Mouse (Mus musculus): Measurements from ENCODE around the gene Smad1. TPM values are rescaled to one million over a fixed set of nuclear protein-coding genes. Genes with fewer than 3 reads are reported as not detected.
A peak's percentile ranks its signal among the peaks of the same experiment; 100 is the strongest.
"Not testable (repeated sequence)": the region's sequence is repeated elsewhere in the genome, so short reads cannot be mapped to it uniquely, and the experiment has no call there.

Gene Smad1
- polyA plus RNA-seq (2012; ENCODE audit: insufficient read depth, insufficient read length, low replicate concordance, missing spikeins), result not detected in 2 replicates

DNA sequence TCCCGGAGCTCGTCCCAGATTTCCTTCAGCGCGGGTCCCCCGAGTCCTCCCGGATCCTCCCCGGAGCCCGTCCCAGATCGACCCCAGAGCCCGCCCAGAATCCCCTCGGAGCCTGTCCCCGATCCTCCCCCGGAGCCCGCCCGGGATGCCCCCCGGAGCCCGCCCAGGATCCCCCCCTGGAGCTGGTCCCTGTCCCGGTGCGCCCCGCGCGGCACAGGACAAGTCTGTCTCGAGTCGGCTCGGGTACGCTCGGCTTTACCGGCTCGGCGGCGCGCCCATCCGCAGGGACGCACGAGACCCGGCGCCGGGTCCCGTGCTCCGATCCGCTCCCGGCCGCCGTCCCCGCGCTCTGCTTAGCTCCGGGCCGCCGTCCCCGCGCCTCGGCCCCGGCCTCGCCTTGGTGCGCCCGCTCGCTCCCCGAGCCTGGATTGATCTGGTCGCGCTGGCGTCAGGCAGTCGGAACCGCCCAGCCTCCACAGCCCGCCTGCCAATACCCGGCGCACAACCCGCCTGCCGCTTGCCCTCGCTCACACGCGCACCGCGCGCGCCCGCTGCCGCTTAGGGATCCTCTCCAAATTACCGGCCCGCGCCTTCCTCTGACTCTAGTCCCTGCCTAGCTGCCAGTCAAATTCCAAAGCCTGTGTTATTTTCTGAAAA lies at the start of gene Smad1:
Gene Smad1 (minus strand): TSS at position 525 of the 657 bp plus-strand sequence.
- Histone ChIP-seq H3K27ac (ENCODE audit: insufficient read depth, low read depth, low read length) (peak within 1 kb of the TSS; percentile 68), H3K4me1 (ENCODE audit: control insufficient read depth, insufficient read depth, low read length) (peaks cover 8% of the 10 kb centered on the region; the same call in 1 of the 2 replicates), H3K4me3 (ENCODE audit: insufficient read depth, low read depth, low read length) (peak within 1 kb of the TSS; percentile 83)
- 2% methylated on average over 80 of the region's 80 CpGs for WGBS
- TF ChIP-seq CTCF (IDR thresholded peaks at IDR 0.05; ENCODE audit: insufficient read depth, low read depth, low read length) (no peak), POLR2A (IDR thresholded peaks at IDR 0.05; ENCODE audit: insufficient read depth, low read depth, low read length) (peak; percentile 61)

DNA sequence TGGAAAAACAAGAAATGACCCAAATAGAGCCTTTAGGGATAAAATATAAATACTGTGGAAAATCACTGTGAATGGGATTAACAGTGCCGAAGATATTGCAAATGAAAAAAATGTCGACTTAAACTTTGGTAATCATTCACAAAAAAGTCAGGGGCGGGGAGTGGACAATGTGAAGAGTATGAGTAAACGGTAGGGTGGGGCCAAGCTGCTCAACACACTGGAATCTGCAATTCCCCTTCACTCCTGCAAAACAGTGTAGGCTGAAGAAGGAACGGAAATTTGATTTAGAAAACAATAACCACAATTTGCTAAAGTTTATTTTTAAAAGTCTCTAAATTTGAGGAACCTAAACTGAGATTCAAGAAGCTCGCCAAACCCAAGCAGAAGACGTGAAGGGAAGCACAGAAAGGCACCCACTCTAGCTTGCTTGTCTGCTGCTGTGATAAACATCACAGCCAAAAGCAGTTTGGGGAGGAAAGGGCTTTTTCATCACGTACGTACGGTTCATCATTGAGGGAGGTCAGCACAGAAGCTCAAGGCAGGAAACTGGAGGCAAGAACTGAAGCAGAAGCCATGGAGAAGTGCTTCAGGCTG lies 48.0 kb upstream of the Smad1 start:
- 87% methylated on average over 10 of the region's 10 CpGs for WGBS
- Histone ChIP-seq H3K27ac (ENCODE audit: insufficient read depth, low read depth, low read length) (no peak overlapping the region), H3K4me3 (ENCODE audit: insufficient read depth, low read depth, low read length) (no peak overlapping the region), H3K4me1 (ENCODE audit: control insufficient read depth, insufficient read depth, low read length) (no peaks in the 10 kb centered on the region)
- TF ChIP-seq CTCF (IDR thresholded peaks at IDR 0.05; ENCODE audit: insufficient read depth, low read depth, low read length), result no peak
- no peak for TF ChIP-seq POLR2A (IDR thresholded peaks at IDR 0.05; ENCODE audit: insufficient read depth, low read depth, low read length)

DNA sequence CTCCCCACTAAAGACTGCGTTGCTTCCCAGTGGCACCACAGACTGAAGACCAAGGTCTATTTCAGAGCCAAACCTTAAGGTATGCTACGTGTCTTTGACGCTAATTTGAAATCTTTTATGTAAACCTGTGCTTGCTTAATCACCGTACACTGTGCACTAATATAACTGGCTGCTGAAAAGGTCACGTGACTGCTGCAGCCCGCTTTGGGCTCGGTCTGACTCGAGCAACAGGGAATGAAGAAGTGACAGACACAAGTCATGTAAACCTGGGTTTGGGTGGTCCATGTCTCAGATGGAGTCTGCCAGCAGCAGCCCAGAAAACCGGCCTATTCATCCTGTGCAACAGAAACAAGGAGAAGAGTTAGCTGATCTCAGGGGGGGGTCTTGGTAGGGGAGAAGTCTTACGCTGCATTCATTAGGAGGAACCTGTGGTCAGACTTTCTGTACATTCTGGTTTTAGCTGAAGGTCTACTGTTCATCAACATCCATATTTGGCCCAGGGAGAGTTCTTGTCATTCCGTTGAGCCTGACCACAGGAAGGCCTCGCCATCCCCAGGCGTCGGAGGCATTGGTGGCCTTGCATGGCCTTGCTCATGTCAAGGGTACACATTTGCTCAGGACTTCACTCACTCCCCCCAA lies 44.3 kb upstream of the Smad1 start:
- Histone ChIP-seq H3K4me1 (ENCODE audit: control insufficient read depth, insufficient read depth, low read length) (no peaks in the 10 kb centered on the region), H3K27ac (ENCODE audit: insufficient read depth, low read depth, low read length) (no peak overlapping the region), H3K4me3 (ENCODE audit: insufficient read depth, low read depth, low read length) (no peak overlapping the region)
- WGBS, result 84% methylated on average over 14 of the region's 14 CpGs
- no peak for TF ChIP-seq POLR2A (IDR thresholded peaks at IDR 0.05; ENCODE audit: insufficient read depth, low read depth, low read length)
- no peak for TF ChIP-seq CTCF (IDR thresholded peaks at IDR 0.05; ENCODE audit: insufficient read depth, low read depth, low read length)

DNA sequence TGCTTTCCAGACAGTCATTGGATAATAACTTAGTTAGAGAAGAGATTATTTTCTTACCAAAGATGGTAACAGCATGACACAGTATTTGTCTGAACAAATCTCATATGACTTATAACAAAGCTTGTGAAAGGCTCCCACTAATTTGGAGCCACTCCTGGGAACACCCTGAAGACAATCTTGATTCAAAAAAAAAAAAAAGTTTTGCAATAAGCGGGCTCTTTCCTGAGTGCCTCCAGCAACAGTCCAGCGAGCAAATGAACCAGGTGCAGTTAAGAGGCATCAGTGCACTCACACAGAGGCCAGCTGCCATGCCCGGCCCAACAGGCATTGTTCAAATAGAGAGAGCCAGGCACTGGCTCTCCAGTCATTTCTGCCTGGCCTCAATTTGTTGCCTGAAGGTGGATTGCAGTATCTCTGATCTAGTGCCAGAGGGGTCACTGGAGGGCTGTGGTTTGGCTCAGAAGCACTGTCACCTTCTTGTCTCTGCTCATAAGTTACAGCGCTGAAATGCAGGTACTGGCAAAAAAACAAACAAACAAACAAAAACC lies 34.7 kb upstream of the Smad1 start:
- no peaks in the 10 kb centered on the region for H3K4me1 ChIP-seq (ENCODE audit: control insufficient read depth, insufficient read depth, low read length)
- no peak overlapping the region for H3K4me3 ChIP-seq (ENCODE audit: insufficient read depth, low read depth, low read length)
- WGBS, result 53% methylated on average over 4 of the region's 4 CpGs
- TF ChIP-seq CTCF (IDR thresholded peaks at IDR 0.05; ENCODE audit: insufficient read depth, low read depth, low read length), result no peak
- TF ChIP-seq POLR2A (IDR thresholded peaks at IDR 0.05; ENCODE audit: insufficient read depth, low read depth, low read length), result no peak
- no peak overlapping the region for H3K27ac ChIP-seq (ENCODE audit: insufficient read depth, low read depth, low read length)

DNA sequence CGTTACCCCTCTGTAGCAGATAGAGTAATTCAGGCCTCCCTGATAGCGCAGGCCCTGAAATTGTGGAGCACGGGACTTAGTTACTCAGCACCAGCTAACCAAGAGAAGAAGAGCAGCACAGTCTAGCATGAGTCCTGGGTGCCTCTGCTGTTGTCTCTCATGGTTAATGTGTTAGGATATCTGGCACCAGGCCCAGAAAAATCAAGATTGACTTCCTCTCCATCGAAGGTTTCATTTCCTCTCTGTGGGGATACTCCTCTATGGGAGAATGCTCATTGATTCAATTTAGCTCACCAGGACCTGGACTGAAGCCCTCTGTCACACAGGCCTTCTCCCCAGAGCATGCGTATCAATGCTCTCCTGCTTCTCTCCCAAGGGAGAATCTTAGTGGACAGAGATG lies 15.6 kb upstream of the Smad1 start:
- H3K4me3 ChIP-seq (ENCODE audit: insufficient read depth, low read depth, low read length), result no peak overlapping the region
- no peaks in the 10 kb centered on the region for H3K4me1 ChIP-seq (ENCODE audit: control insufficient read depth, insufficient read depth, low read length)
- 80% methylated on average over 5 of the region's 5 CpGs for WGBS
- TF ChIP-seq CTCF (IDR thresholded peaks at IDR 0.05; ENCODE audit: insufficient read depth, low read depth, low read length) (no peak), POLR2A (IDR thresholded peaks at IDR 0.05; ENCODE audit: insufficient read depth, low read depth, low read length) (no peak)
- H3K27ac ChIP-seq (ENCODE audit: insufficient read depth, low read depth, low read length), result no peak overlapping the region

DNA sequence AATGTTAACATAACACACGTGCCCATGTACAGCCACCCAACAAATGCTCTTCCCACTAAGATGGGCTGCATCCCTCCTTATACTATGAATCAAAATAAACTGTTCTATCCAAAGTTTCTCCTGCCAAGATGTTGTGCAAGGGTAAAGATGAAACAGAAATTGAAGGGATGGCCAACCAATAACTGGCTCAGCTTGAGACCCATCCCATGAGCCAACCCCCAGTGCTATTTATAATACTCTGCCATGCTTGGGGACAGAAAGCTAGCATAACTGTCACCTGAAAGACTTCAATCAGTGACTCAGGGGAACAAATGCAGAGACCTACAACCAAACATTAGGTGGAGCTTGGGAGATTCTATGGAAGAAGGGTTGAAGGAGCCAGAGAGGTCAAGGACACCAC lies 11.2 kb upstream of the Smad1 start:
- no peak for TF ChIP-seq CTCF (IDR thresholded peaks at IDR 0.05; ENCODE audit: insufficient read depth, low read depth, low read length)
- no peaks in the 10 kb centered on the region for H3K4me1 ChIP-seq (ENCODE audit: control insufficient read depth, insufficient read depth, low read length)
- H3K4me3 ChIP-seq (ENCODE audit: insufficient read depth, low read depth, low read length), result no peak overlapping the region
- 86% methylated on average over 1 of the region's 1 CpGs for WGBS
- H3K27ac ChIP-seq (ENCODE audit: insufficient read depth, low read depth, low read length), result no peak overlapping the region

DNA sequence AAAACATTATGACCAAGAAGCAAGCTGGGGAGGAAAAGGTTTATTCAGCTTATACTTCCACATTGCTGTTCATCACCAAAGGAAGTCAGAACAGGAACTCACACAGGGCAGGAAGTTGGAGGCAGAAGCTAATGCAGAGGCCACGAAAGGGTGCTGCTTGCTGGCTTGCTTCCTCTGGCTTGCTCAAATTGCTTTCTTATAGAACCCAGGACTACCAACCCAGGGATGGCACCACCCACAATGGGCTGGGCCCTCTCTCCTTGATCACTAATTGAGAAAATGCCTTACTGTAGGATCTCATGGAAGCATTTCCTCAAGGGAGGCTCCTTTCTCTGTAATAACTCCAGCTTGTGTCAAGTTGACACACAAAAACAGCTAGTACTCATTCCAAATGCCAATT lies 8.0 kb upstream of the Smad1 start:
- H3K4me1 ChIP-seq (ENCODE audit: control insufficient read depth, insufficient read depth, low read length); H3K4me3 ChIP-seq (ENCODE audit: insufficient read depth, low read depth, low read length); H3K27ac ChIP-seq (ENCODE audit: insufficient read depth, low read depth, low read length): not testable (repeated sequence)
- WGBS, result 86% methylated on average over 1 of the region's 1 CpGs

DNA sequence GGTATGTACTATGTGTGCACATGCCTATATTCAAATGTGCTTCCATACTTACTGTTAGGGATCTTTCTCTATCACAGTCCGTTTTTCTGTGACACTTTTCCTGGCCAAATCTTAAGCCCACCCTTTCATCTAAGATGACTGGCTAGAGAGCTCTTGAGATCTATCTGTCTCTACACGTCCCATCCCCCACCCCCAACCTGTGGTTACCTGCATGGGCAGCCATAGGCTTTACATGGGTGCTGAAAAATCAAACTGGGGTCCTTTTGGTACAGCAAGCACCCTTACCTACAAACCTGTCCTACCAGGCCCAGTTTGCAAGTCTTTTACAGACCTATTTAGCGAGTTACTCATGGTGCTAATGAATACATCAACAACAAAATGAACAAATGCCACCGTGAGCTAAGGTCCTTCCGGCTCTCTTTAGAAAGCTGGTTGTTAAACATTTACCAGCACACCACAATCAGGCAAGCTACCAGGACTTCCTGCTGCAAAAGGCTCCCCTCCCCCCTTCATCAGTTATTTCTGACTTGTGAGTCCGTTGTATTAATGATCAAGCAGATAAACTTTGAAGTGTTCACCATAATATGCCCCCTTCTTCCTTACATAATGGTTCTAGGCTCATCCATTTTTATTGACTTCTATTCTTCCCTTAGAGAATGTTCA lies 5.7 kb upstream of the Smad1 start:
- no peak for TF ChIP-seq CTCF (IDR thresholded peaks at IDR 0.05; ENCODE audit: insufficient read depth, low read depth, low read length)
- TF ChIP-seq POLR2A (IDR thresholded peaks at IDR 0.05; ENCODE audit: insufficient read depth, low read depth, low read length), result no peak
- no peak overlapping the region for H3K27ac ChIP-seq (ENCODE audit: insufficient read depth, low read depth, low read length)
- 80% methylated on average over 6 of the region's 6 CpGs for WGBS
- no peak overlapping the region for H3K4me3 ChIP-seq (ENCODE audit: insufficient read depth, low read depth, low read length)
- no peaks in the 10 kb centered on the region for H3K4me1 ChIP-seq (ENCODE audit: control insufficient read depth, insufficient read depth, low read length)

DNA sequence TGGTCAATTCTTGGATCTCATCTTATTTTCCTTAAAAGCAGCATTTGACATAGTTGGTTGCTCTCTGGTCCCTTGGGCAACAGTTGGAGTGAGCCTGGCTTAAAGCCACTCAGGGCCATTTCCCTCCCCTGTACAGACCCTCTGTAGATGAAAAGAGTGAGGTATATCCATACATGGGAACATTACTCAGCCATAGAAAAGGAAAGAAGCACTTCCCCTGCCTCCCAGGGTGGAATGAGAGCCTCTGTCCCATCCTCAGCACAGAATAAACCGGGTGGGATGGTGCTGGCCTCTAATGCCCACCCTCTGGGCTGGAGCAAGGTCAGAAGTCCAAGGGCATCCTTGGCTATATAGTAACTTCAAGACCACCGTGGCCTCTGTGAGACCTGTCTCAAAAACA lies 1.4 kb upstream of the Smad1 start:
- no peak for TF ChIP-seq CTCF (IDR thresholded peaks at IDR 0.05; ENCODE audit: insufficient read depth, low read depth, low read length)
- no peak for TF ChIP-seq POLR2A (IDR thresholded peaks at IDR 0.05; ENCODE audit: insufficient read depth, low read depth, low read length)
- WGBS, result 78% methylated on average over 2 of the region's 2 CpGs
- Histone ChIP-seq H3K4me1 (ENCODE audit: control insufficient read depth, insufficient read depth, low read length) (0 out of 2 replicates have a peak, but pooled peaks cover 3% of the 10 kb centered on the region), H3K4me3 (ENCODE audit: insufficient read depth, low read depth, low read length) (no peak overlapping the region), H3K27ac (ENCODE audit: insufficient read depth, low read depth, low read length) (no peak overlapping the region)

All from olfactory bulb, adult 2 months (tissue).